Mouse (Mus musculus) embryonic facial prominence, embryonic 11.5 days (tissue): ENCODE results near the gene Dio3. TPM values are rescaled to one million over a fixed set of nuclear protein-coding genes. Genes with fewer than 3 reads are reported as not detected.

Experiments
- microRNA-seq: library from miRNA; unstranded; fragments of <30 nt; microRNA quantifications from one replicate; pipeline ENCODE4, GENCODE M21; 2016; ENCODE audit warnings: borderline number of aligned reads
- polyA plus RNA-seq: library from polyadenylated mRNA; unstranded; fragments of >200 nt; fragmentation: Nextera tagmentation; extraction: Ambion mirVana; gene quantifications from 2 replicates; pipeline ENCODE4 v1.2.1, GENCODE M21; 2014

Gene Dio3
- polyA plus RNA-seq, 1 experiment from 2014 or later: 0.43 TPM

Small RNA genes lying within 50 kb of the gene (microRNA-seq; reads per million reads assigned to microRNA genes)
- gene Mir1247: 15.5 reads per million, percentile 17 among the genes with 10 or more reads in this experiment

Other genes with a start within 250 kb of the Dio3 start
- 177 and 193 TPM in 2 replicates for gene Ppp2r5c, start 168.1 kb downstream of the Dio3 start, polyA plus RNA-seq